Mouse (Mus musculus) cortical plate, adult 2 months (tissue): ENCODE measurements at regions not wholly inside any gene's neighbourhood (a gene's known extent, or its start where the extent isn't known, plus 50 kb on each side); places are given as distances from the start of the nearest gene placed in this dataset.

Experiments used
- CTCF ChIP-seq: fragments of 200-500 bp; IDR thresholded peaks from 2 replicates; pipeline ENCODE4 v1.5.1; 2011; ENCODE audit warnings: mild to moderate bottlenecking, control low read depth, low read length; ENCODE audit not compliant: insufficient read depth; ENCODE audit errors: extremely low read depth
- POLR2A ChIP-seq: fragments of 200-500 bp; IDR thresholded peaks from 2 replicates; pipeline ENCODE4 v1.6.1; 2011; ENCODE audit warnings: mild to moderate bottlenecking, low read length, control low read depth; ENCODE audit not compliant: insufficient read depth; ENCODE audit errors: extremely low read depth

DNA sequence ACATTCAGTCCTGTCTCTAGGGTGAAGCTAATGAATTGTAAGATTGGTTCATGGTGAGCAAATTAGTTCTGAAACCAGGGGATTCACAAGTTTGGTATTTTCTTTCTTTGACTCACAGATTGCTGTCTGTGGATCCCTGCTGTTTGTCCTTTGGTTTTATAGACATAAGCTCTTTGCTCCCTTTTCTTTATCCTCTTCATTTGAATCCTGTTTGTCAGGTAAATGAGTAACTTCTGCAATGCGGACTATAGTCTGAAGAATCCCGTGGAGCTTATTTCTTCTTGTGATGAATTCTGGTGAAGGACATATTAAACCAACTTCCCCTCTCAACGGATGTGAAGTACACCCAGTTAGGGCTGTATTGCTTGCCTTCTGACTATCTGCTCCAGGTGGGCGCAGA is 69.6 kb upstream of the Fndc3a start:
- no peak for TF ChIP-seq POLR2A
- no peak for TF ChIP-seq CTCF
